Mouse (Mus musculus): ENCODE data around the gene Trappc1. TPM values are rescaled to one million over a fixed set of nuclear protein-coding genes. Genes with fewer than 3 reads are reported as not detected.

The Trappc1 gene
- polyA plus RNA-seq, 1 experiment = 72.3 TPM

- peaks cover 20% of the 10 kb centered on the region for H3K4me1 ChIP-seq (ENCODE audit: control insufficient read depth, insufficient read depth, low read length)
- H3K4me3 ChIP-seq (ENCODE audit: insufficient read depth, low read depth, low read length) = peak within 1 kb of the TSS; percentile 66
- H3K36me3 ChIP-seq (ENCODE audit: control insufficient read depth, insufficient read depth, low read length) = no peaks in the 10 kb centered on the region
- H3K27ac ChIP-seq (ENCODE audit: insufficient read depth, low read depth, low read length) = peak within 1 kb of the TSS; percentile 94
- 2% methylated on average over 18 of the region's 34 CpGs for WGBS
- DNase-seq = no peak
- no peak for TF ChIP-seq CTCF (conservative IDR thresholded peaks at IDR 0.05; ENCODE audit: insufficient read depth, insufficient read length, low read depth, low read length)
- no peak for TF ChIP-seq POLR2A (IDR thresholded peaks at IDR 0.05; ENCODE audit: low read depth, low read length)
- H3K27me3 ChIP-seq (replicated peaks; ENCODE audit: control insufficient read depth, insufficient read depth, low read length) = no peaks in the 10 kb centered on the region
Measured at GRCm38 (mm10) chr11:69369215-69369989, 45.6 kb downstream of the Trappc1 start, which contains the start of gene Chd3. TSS of gene Chd3 (minus strand) at chr11:69369406.

- H3K27ac ChIP-seq (ENCODE audit: insufficient read depth, low read depth, low read length) = peak overlapping the region; percentile 57; the same call in 1 of the 2 replicates
- H3K4me1 ChIP-seq (ENCODE audit: control insufficient read depth, insufficient read depth, low read length) = peaks cover 14% of the 10 kb centered on the region
- DNase-seq = peak; percentile 34
- 42% methylated on average over 2 of the region's 2 CpGs for WGBS
- TF ChIP-seq CTCF (conservative IDR thresholded peaks at IDR 0.05; ENCODE audit: insufficient read depth, insufficient read length, low read depth, low read length) (no peak), POLR2A (IDR thresholded peaks at IDR 0.05; ENCODE audit: low read depth, low read length) (no peak)
- no peaks in the 10 kb centered on the region for H3K27me3 ChIP-seq (replicated peaks; ENCODE audit: control insufficient read depth, insufficient read depth, low read length)
- no peaks in the 10 kb centered on the region for H3K36me3 ChIP-seq (ENCODE audit: control insufficient read depth, insufficient read depth, low read length)
- no peak overlapping the region for H3K4me3 ChIP-seq (ENCODE audit: insufficient read depth, low read depth, low read length)
Measured at GRCm38 (mm10) chr11:69369990-69370816, 46.4 kb downstream of the Trappc1 start.

DNA sequence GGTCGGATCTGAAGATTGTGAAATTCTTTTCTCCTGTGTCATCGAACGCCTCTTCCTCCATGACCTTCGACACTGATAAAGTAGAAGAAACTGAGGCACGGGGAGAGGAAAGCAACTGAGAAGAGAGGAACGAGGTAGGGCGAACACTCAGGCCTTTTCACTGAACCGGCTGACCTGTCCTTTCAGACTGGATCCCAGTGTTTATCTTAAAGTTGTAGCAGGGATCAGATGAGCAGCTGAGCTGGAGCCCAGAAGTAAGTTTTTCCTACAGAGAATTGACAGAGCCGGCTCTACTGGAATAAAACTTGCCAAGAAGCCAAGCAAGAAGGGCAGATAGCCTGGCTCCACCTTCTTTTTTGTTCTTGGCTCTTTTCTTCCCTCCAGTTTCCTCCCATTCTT lies 47.0 kb downstream of the Trappc1 start:
- Histone ChIP-seq H3K4me1 (ENCODE audit: control insufficient read depth, insufficient read depth, low read length) (peaks cover 8% of the 10 kb centered on the region), H3K27me3 (replicated peaks; ENCODE audit: control insufficient read depth, insufficient read depth, low read length) (no peaks in the 10 kb centered on the region), H3K27ac (ENCODE audit: insufficient read depth, low read depth, low read length) (peak overlapping the region; percentile 57; the same call in 1 of the 2 replicates), H3K36me3 (ENCODE audit: control insufficient read depth, insufficient read depth, low read length) (no peaks in the 10 kb centered on the region), H3K4me3 (ENCODE audit: insufficient read depth, low read depth, low read length) (no peak overlapping the region)
- DNase-seq = no peak
- TF ChIP-seq CTCF (conservative IDR thresholded peaks at IDR 0.05; ENCODE audit: insufficient read depth, insufficient read length, low read depth, low read length) = no peak
- TF ChIP-seq POLR2A (IDR thresholded peaks at IDR 0.05; ENCODE audit: low read depth, low read length) = no peak
- 36% methylated on average over 9 of the region's 9 CpGs for WGBS

DNA sequence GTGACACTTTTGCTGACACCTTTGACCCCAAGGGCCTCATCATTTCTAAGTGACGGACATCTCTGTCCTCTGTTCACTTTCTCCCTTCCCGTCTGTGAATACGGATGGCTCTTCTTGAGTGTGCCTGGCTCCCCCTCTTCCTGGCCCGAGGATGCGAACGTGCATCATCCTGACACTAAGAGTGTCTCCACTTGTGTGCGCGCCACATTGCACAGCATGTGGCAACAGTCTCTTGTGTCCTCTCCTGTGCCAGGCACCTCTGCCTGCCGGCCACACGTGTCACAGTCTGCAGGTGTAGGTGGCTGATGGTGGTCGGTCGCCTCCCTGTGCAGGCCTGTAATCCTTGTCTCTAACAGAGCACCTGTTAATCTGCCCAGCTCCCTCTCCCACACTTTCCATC lies 47.8 kb downstream of the Trappc1 start:
- no peaks in the 10 kb centered on the region for H3K27me3 ChIP-seq (replicated peaks; ENCODE audit: control insufficient read depth, insufficient read depth, low read length)
- no peak overlapping the region for H3K27ac ChIP-seq (ENCODE audit: insufficient read depth, low read depth, low read length)
- no peaks in the 10 kb centered on the region for H3K36me3 ChIP-seq (ENCODE audit: control insufficient read depth, insufficient read depth, low read length)
- WGBS = 66% methylated on average over 12 of the region's 12 CpGs
- H3K4me3 ChIP-seq (ENCODE audit: insufficient read depth, low read depth, low read length) = no peak overlapping the region
- no peak for TF ChIP-seq POLR2A (IDR thresholded peaks at IDR 0.05; ENCODE audit: low read depth, low read length)
- TF ChIP-seq CTCF (conservative IDR thresholded peaks at IDR 0.05; ENCODE audit: insufficient read depth, insufficient read length, low read depth, low read length) = no peak
- H3K4me1 ChIP-seq (ENCODE audit: control insufficient read depth, insufficient read depth, low read length) = peaks cover 3% of the 10 kb centered on the region; the same call in 1 of the 2 replicates
- no peak for DNase-seq

DNA sequence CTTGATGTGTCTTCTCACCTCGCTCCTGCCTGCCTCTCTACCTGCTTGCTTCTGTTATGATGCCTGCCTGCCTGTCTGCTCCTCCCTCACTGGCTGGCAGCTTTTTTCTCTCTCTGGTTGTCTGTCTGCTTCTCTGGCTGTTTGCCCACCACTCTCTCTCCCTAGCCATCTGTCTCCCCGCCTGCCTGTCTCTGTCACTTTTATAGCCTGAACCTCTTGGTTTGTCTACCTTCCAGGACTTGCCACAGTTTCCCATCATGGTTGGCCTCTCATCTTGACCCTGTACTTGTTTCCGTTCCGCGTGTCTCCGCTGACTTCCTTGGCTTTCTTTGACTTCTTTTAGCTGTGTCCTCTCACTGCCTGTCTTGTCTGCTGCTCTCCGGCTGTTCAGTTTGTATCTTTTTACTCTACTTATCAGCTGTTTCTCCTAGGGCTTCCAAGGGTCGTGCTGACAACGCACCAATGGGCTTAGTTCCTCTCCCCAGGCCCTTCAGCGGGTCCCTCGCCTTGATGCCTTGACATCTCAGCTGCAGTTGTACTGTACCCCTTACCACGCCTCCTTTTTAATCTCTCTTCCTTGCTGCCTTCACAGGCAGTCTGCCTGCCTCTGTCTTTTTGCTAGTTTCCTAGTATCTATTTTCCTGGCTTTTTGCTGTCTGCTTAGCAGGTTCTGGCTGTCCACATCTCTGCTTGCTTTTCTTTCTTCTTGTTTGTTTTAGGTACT lies 48.4 kb downstream of the Trappc1 start:
- no peak for TF ChIP-seq POLR2A (IDR thresholded peaks at IDR 0.05; ENCODE audit: low read depth, low read length)
- no peak for TF ChIP-seq CTCF (conservative IDR thresholded peaks at IDR 0.05; ENCODE audit: insufficient read depth, insufficient read length, low read depth, low read length)
- peak; percentile 58 for DNase-seq
- no peak overlapping the region for H3K27ac ChIP-seq (ENCODE audit: insufficient read depth, low read depth, low read length)
- H3K36me3 ChIP-seq (ENCODE audit: control insufficient read depth, insufficient read depth, low read length) = no peaks in the 10 kb centered on the region
- no peak overlapping the region for H3K4me3 ChIP-seq (ENCODE audit: insufficient read depth, low read depth, low read length)
- 42% methylated on average over 12 of the region's 12 CpGs for WGBS
- peaks cover 3% of the 10 kb centered on the region; the same call in 1 of the 2 replicates for H3K4me1 ChIP-seq (ENCODE audit: control insufficient read depth, insufficient read depth, low read length)
- H3K27me3 ChIP-seq (replicated peaks; ENCODE audit: control insufficient read depth, insufficient read depth, low read length) = no peaks in the 10 kb centered on the region

DNA sequence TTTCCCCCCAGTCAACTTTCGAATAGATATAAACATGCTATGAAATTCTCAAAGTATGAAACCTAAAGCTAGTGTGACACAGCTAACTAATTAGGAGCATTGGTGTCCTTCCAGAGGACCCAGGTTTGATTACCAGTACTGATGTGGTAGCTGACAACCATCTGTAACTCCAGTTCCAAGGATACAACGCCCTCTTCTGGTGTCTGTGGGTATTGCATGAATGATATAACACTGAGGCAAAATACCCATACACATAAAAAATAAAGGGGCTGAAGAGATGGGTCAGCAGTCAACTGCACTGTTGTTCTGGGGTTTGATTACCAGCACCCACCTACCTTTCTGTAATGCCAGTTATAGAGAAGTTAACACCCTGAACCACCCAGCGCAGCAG lies 49.0 kb downstream of the Trappc1 start:
- H3K36me3 ChIP-seq (ENCODE audit: control insufficient read depth, insufficient read depth, low read length) = no peaks in the 10 kb centered on the region
- no peak overlapping the region for H3K4me3 ChIP-seq (ENCODE audit: insufficient read depth, low read depth, low read length)
- no peak for TF ChIP-seq POLR2A (IDR thresholded peaks at IDR 0.05; ENCODE audit: low read depth, low read length)
- no peak for TF ChIP-seq CTCF (conservative IDR thresholded peaks at IDR 0.05; ENCODE audit: insufficient read depth, insufficient read length, low read depth, low read length)
- no peak overlapping the region for H3K27ac ChIP-seq (ENCODE audit: insufficient read depth, low read depth, low read length)
- H3K4me1 ChIP-seq (ENCODE audit: control insufficient read depth, insufficient read depth, low read length) = peaks cover 5% of the 10 kb centered on the region; the same call in 1 of the 2 replicates
- no peaks in the 10 kb centered on the region for H3K27me3 ChIP-seq (replicated peaks; ENCODE audit: control insufficient read depth, insufficient read depth, low read length)
- WGBS = 63% methylated on average over 3 of the region's 3 CpGs
- DNase-seq = no peak

Measured in kidney, adult 2 months (tissue).